10 mouse cellular contexts compared by ENCODE assay signal in the genomic region with DNA sequence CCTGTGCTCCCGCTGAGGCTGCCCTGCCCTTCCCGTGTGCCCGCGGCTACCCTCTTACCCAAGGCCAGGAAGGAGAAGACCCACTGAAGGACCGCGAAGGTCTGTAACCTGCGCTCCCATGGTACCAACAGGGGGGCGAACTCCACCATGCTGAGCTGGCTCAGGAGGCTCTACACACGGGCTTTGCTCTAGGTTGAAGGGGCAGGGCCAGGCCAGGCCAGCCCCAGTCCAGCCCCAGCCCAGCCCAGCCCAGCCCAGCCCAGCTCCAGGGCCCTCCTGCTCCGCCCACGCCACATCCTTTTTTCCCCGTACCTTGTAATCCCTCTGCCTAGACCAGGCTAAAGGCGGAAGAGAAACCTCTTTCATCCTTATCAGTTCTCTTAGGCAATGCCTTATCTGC. TPM values are rescaled to one million over a fixed set of nuclear protein-coding genes. Genes with fewer than 3 reads are reported as not detected.
A peak's percentile ranks its signal among the peaks of the same experiment; 100 is the strongest.
DNase-seq lines count a peak whose midpoint lies in the region; ATAC-seq lines count a peak whose summit lies in the region.
"Had no signal": no experiment of that assay in that cellular context is flagged by ENCODE, and none has a peak within 500 bp of the region (broad histone marks: within the 10 kb centered on the region; RNA-seq: fewer than 3 reads in every experiment).

A gene (minus strand): TSS at position 203 of the 400 bp plus-strand sequence.

- no peaks in the 10 kb centered on the region for H3K9me3 ChIP-seq in heart, embryonic 11.5 days (replicated peaks; ENCODE audit: control insufficient read depth, low read length)
- H3K9me3 ChIP-seq in midbrain, embryonic 16.5 days (replicated peaks; ENCODE audit: control insufficient read depth, low read length, poor library complexity, severe bottlenecking) = no peaks in the 10 kb centered on the region

- no peaks in the 10 kb centered on the region for H3K36me3 ChIP-seq in heart, embryonic 11.5 days (ENCODE audit: control insufficient read depth, insufficient read depth, low read length)
- no peaks in the 10 kb centered on the region for H3K36me3 ChIP-seq in midbrain, embryonic 16.5 days (ENCODE audit: control insufficient read depth, insufficient read depth, low read length)

- peak within 1 kb of the TSS; percentile 76 for H3K4me2 ChIP-seq in heart, embryonic 11.5 days
- peak within 1 kb of the TSS; percentile 25; the same call in 1 of the 2 replicates for H3K4me2 ChIP-seq in midbrain, embryonic 16.5 days (ENCODE audit: low read length)

- peak; percentile 73; the same call in 1 of the 2 replicates for ATAC-seq in heart, embryonic 11.5 days (replicated peaks; ENCODE audit: insufficient number of reproducible peaks, low FRiP score, low TSS enrichment)
- no peak for ATAC-seq in midbrain, embryonic 16.5 days

- peaks cover 19% of the 10 kb centered on the region for H3K4me1 ChIP-seq in heart, embryonic 11.5 days (ENCODE audit: control insufficient read depth, insufficient read depth, low read length)
- H3K4me1 ChIP-seq in midbrain, embryonic 16.5 days (ENCODE audit: control insufficient read depth, insufficient read depth, low read length) = peaks cover 2% of the 10 kb centered on the region; the same call in 1 of the 2 replicates

- H3K27me3 ChIP-seq in heart, embryonic 11.5 days (ENCODE audit: control insufficient read depth, insufficient read depth, low read length) = peaks cover 9% of the 10 kb centered on the region
- peaks cover 7% of the 10 kb centered on the region; the same call in 1 of the 2 replicates for H3K27me3 ChIP-seq in midbrain, embryonic 16.5 days (ENCODE audit: control insufficient read depth, insufficient read depth, low read depth, low read length)

- no peak for DNase-seq in heart, adult 18-20 months
- peak; percentile 70 for DNase-seq in embryo, embryonic 10.5 days (ENCODE audit: low spot score)
- DNase-seq in kidney, postnatal 4 days = peak; percentile 41 to 66
- no peak for DNase-seq in spleen, postnatal 36 days (ENCODE audit: low spot score in 2 of 2)
- no peak for DNase-seq in spleen, postnatal 14 days (ENCODE audit: low spot score in 2 of 2)
- DNase-seq in gastrocnemius, postnatal 4 days (ENCODE audit: low spot score in 2 of 2) = no peak
- DNase-seq: lung, postnatal 14 days had no signal

- 3% methylated on average over 13 of the region's 13 CpGs for WGBS in heart, embryonic 11.5 days (ENCODE audit: insufficient replicate concordance)
- 20% methylated on average over 12 of the region's 13 CpGs for WGBS in midbrain, embryonic 16.5 days

- H3K27ac ChIP-seq in heart, embryonic 11.5 days (ENCODE audit: low read depth, low read length) = no peak within 1 kb of the TSS
- no peak within 1 kb of the TSS for H3K27ac ChIP-seq in midbrain, embryonic 16.5 days (ENCODE audit: low read length)

- peak within 1 kb of the TSS; percentile 23; the same call in 1 of the 2 replicates for H3K9ac ChIP-seq in heart, embryonic 11.5 days (ENCODE audit: low read depth, low read length)
- H3K9ac ChIP-seq in midbrain, embryonic 16.5 days (ENCODE audit: low read depth, low read length) = 0 out of 2 replicates have a peak within 1 kb of the TSS, but pooled peaks have one; percentile 8

- H3K4me3 ChIP-seq in heart, embryonic 11.5 days (ENCODE audit: low read depth, low read length) = peak within 1 kb of the TSS; percentile 32
- H3K4me3 ChIP-seq in midbrain, embryonic 16.5 days (ENCODE audit: low read depth, low read length) = no peak within 1 kb of the TSS

RNA-seq across cellular contexts. Expression of the gene that starts here (rescaled TPM):
- polyA plus RNA-seq in heart, embryonic 11.5 days (2014; fragmentation: Nextera tagmentation; extraction: Ambion mirVana) = 4.2 and 7.1 TPM in 2 replicates
- not detected for total RNA-seq in heart, adult 18-20 months (2021)
- polyA plus RNA-seq in midbrain, embryonic 16.5 days (2015; fragmentation: Nextera tagmentation; extraction: Ambion mirVana) = 1.1 and 1.2 TPM in 2 replicates
- under 1 TPM; 0.15 to 0.16 TPM for total RNA-seq in gastrocnemius, postnatal 4 days (2021)
- total RNA-seq: CH12.LX had no signal

Comparison
In these comparisons a context has a peak if more than half of its experiments do, and no peak if none do; other contexts are left out.
1. DNase-seq: peak in embryo, embryonic 10.5 days (single experiment) and kidney, postnatal 4 days (2 of 2); none in heart, adult 18-20 months (0 of 2), spleen, postnatal 36 days (0 of 2), spleen, postnatal 14 days (0 of 2) and gastrocnemius, postnatal 4 days (0 of 2).